Mouse (Mus musculus): ENCODE data around the gene Defb48.

Gene Defb48

DNA sequence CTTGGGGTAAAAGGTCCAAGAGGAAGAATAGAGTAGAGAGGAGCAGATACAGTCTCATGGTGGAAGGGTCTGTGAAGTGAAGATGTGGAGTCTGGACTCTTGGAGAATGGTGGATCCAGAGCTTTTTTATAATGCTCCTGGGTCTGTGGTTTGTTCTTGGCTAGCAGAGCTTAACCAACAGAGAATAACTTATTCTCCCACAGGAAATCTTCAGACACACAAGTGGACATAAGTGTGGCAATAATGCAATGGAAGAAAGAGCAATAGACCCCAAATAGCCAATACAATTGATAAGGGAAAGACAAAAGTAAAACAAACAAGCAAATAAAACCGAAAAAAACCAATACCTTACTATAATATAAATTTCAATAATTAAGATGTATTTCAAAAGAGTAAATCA is at the start of gene Defb48:
TSS of gene Defb48 (minus strand) at position 101 of the 400 bp plus-strand sequence.
- no peak for DNase-seq

GRCm38 (mm10) chr14:63020524-63021156 is 36.3 kb upstream of the Defb48 start:
- DNase-seq, result peak; percentile 11

GRCm38 (mm10) chr14:63014667-63015066 is 30.4 kb upstream of the Defb48 start:
- no peak for DNase-seq

DNA sequence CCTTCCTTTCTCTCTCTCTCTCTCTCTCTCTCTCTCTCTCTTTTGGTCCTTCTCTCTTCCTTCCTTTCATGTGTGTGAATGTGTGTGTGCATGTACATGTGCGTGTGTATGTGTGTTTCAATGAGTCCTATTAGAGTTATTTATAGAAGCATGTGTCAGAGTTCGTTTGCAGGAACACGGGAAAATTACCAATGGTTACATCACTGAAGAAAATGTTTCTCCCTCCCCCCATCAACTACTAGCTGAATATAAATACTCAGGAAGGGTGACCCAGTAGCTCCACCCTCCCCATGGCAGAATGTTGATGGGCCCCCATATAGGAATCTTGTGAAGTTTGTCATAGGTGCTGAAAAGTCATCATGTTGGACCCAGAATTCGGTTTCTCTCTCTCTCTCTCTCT is 28.8 kb upstream of the Defb48 start:
- no peak for DNase-seq

GRCm38 (mm10) chr14:63011471-63011870 is 27.2 kb upstream of the Defb48 start, which contains the start of gene Defb43:
TSS of gene Defb43 (plus strand) at chr14:63011771.
- DNase-seq, result no peak

- DNase-seq, result no peak
Measured at GRCm38 (mm10) chr14:63002588-63002987, 18.3 kb upstream of the Defb48 start.

DNA sequence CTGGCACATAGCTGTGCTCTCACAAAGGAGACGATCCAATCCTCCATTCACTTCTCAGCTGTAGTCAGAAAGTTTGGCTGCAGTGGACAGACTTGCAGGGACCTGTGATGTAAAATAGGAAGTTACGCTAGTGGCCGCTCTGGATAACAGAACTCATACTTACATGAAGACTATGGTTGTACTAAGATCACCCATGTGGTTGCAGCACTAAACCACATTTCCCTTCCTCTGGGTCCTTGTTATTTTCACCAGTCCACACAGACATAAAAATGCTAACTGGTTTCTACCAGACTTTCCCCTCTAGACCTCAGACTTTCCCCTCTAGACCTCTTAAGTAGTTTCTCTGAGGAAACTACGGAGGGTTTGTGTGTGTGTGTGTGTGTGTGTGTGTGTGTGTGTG is 14.7 kb upstream of the Defb48 start:
- DNase-seq, result no peak

DNA sequence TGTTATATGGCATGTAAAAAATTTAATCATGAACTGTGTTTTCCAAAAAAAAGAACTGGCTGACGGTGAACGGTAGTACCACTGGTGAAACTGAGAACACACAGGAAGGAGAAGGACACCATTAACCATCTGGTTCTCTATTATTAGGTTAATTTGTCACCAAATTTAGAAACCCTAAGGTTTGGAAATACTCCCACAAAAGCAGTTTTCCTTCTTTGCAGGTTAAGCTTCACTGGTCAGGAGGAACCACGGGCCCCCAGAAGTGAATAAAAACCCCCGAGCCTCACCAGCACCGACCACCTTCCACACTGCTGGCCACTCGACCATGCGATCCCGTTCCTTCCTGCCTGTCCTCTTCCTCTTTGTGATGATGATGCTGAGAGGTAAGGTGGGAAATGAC is 13.5 kb upstream of the Defb48 start, which contains the start of gene Defb47:
TSS of gene Defb47 (plus strand) at position 301 of the 400 bp plus-strand sequence.
- no peak for DNase-seq

GRCm38 (mm10) chr14:62991849-62992510 is 7.7 kb upstream of the Defb48 start:
- no peak for DNase-seq

DNA sequence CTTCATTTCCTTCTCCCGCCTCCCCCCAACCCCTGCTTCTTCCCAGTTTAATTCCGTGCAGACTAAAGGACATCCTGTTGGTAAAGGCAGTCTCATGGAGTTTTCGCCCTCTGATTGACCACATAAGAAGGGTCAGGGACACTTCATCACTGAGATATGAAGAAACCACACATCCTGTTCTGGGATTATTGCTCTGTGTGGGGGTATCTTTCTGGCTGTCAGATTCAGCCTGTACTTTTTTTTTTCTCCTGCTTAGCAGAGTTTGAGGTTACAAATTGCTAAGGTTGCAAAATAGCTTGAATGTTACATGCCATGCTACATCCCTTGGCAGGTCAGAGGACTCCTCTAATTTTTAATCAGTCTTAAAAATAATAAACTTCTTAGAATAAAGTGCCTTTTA is 7.0 kb upstream of the Defb48 start:
- DNase-seq, result no peak

- no peak for DNase-seq
Measured at GRCm38 (mm10) chr14:62979815-62980214, 4.5 kb downstream of the Defb48 start.

DNA sequence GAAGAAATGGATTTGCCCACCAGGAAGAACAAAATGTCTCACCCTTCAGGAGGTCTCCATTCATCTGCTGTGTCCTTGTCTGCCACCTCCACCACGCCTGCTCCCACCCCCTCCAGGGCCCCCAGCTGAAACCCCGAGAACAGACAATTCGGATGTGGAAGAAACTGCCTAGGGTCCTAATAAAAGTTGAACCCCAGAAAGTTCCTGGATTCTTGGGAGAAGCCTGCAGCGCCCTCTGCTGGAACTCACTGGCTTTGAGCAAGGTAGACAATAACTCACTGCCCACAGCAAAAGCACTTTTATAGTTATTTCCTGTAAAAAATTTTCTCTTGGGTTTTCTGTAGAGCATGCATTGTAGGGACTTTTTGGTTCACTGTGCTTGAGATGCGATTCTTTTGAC is 9.3 kb downstream of the Defb48 start:
- peak; percentile 15 for DNase-seq

DNA sequence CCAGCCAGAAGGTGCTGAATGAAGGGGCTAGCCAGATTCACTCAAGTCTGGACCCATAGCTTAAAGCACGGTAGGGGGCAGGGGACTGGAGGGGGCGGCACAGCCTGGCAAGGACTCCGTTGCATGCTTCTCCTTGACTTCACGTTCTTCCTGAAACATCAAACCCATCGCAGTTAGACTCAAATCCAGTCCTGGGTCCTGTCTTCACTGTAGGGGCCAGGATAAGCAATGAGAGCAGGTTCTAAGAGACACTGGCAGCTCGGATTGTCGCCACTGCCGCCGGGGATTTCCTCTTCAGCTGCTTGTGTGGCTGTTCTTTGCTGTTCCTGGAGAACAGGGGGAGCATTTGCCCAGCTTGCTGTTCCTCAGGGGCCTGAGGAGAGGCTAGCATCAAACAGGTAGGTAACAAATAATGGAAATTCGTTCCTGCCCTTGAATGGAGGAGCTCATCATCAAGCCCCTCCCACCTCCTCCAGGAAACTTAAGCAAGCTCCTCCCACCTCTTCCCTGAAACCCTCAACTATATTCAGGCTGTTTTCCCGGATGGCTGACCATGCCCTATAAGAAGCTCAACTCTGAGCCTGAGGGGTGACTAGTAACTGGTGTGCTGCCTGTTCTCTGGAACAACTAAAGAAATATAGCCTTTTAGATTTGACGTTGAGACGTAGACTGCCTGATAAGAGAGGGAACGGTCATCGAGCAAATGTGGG is 18.3 kb downstream of the Defb48 start:
- no peak for DNase-seq

- no peak for DNase-seq
Measured at GRCm38 (mm10) chr14:62965342-62965741, 19.0 kb downstream of the Defb48 start.

GRCm38 (mm10) chr14:62963632-62964031 is 20.7 kb downstream of the Defb48 start:
- no peak for DNase-seq

- no peak for DNase-seq
Measured at GRCm38 (mm10) chr14:62956091-62956490, 28.2 kb downstream of the Defb48 start.

GRCm38 (mm10) chr14:62946794-62947193 is 37.5 kb downstream of the Defb48 start:
- no peak for DNase-seq

- DNase-seq, result no peak
Measured at GRCm38 (mm10) chr14:62940383-62941074, 43.8 kb downstream of the Defb48 start.

DNA sequence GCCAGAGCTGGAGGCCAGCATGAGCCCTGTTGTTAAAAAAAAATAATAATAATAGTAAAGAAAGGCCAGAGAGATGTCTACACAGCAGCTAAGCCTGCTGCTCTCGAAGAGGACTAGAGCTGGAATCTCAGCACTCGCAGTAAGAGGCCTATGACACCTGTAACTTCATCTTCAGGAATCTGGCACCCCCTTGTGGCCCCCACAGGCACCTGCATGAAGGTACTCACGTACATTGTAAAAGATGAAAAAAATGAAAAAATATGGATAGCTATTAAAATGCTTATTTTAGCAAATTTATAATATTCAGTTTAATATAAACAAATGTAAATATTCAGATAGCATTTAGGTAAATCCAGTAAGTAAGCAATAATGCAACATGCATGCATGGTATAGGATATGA is 44.9 kb downstream of the Defb48 start:
- DNase-seq, result no peak

DNA sequence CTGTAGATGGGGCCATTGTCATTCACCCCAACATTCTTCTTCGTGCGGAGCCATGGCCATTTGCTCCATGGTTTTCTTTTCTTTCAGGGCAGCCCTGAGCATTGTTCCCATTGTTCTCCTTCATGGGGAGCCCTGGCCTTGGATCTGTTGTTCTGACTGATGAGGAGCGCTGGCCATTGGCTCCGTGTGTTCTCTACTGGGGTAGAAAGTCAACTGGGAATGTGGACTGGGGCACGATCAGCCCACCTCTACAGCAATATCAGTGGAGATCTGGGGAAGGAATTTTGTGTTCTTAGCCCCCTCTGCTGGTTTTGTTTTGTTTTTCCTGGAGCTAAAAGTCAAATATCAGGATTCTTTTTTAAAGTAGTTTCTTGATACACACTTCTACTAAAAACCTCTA is 46.6 kb downstream of the Defb48 start:
- DNase-seq, result no peak

GRCm38 (mm10) chr14:62936631-62937380 is 47.5 kb downstream of the Defb48 start:
- DNase-seq, result no peak

GRCm38 (mm10) chr14:62935361-62935760 is 48.9 kb downstream of the Defb48 start:
- no peak for DNase-seq

Measured in right cerebral cortex, postnatal 25 days (tissue).